Mouse (Mus musculus): ENCODE results near the gene Ttc32.

DNA sequence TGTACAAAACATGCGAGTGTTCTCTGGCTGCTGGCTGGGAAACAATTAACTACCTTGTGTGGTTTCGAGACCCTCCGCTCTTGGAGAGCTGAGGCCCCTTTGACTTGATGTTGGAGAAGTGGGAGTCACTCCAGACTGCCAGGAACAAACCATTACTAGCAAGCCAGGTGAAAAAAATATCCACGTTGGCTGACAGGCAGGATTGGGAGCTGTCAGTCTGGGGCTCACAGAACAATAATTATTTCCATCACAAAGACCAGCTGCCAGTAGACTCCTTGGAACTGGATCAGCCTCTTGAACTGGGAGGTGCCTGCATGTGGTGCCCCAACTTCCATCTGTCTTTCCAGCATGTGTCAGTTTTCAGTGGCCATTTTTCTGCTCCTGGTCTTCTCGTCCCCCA, 12.5 kb downstream of the Ttc32 start:
- TF ChIP-seq CTCF (IDR thresholded peaks at IDR 0.05; ENCODE audit: low read depth): no peak
- no peak for TF ChIP-seq EP300 (optimal IDR thresholded peaks at IDR 0.05)

Measured in stomach, postnatal 0 days (tissue).